Mouse (Mus musculus) olfactory bulb, adult 2 months (tissue): ENCODE data around the gene Fbxo10. TPM values are rescaled to one million over a fixed set of nuclear protein-coding genes. Genes with fewer than 3 reads are reported as not detected.

Experiments used
- H3K27ac ChIP-seq: fragments of 200-500 bp; 2 replicates; pipeline ENCODE4 v1.5.1; 2012; ENCODE audit warnings: low read depth, low read length; ENCODE audit not compliant: insufficient read depth
- H3K4me1 ChIP-seq: fragments of 200-500 bp; 2 replicates; pipeline ENCODE4 v1.6.1; 2012; ENCODE audit warnings: low read length; ENCODE audit not compliant: control insufficient read depth, insufficient read depth
- H3K4me3 ChIP-seq: fragments of 200-500 bp; 2 replicates; pipeline ENCODE4 v1.5.1; 2012; ENCODE audit warnings: mild to moderate bottlenecking, low read depth, low read length, moderate library complexity; ENCODE audit not compliant: insufficient read depth
- CTCF ChIP-seq: fragments of 200-500 bp; IDR thresholded peaks from 2 replicates; pipeline ENCODE4 v1.5.1; 2012; ENCODE audit warnings: low read depth, mild to moderate bottlenecking, low read length, moderate library complexity; ENCODE audit not compliant: insufficient read depth
- POLR2A ChIP-seq: fragments of 200-500 bp; IDR thresholded peaks from 2 replicates; pipeline ENCODE4 v1.6.1; 2012; ENCODE audit warnings: mild to moderate bottlenecking, low read depth, low read length, moderate library complexity; ENCODE audit not compliant: insufficient read depth
- WGBS: fragments of 180-500 bp; shearing (Covaris S2); methylation state at CpG from one replicate; pipeline ENCODE4 v1.1.7; 2018; 5-methylcytosine and 5-hydroxymethylcytosine counted together
- polyA plus RNA-seq: library from polyadenylated mRNA; stranded (reverse); fragments of >200 nt; gene quantifications from 2 replicates; pipeline ENCODE4 v1.2.4, GENCODE M21; 2012; ENCODE audit warnings: low replicate concordance; ENCODE audit not compliant: missing spikeins, insufficient read depth, insufficient read length

The Fbxo10 gene
- polyA plus RNA-seq: not detected in 2 replicates

DNA sequence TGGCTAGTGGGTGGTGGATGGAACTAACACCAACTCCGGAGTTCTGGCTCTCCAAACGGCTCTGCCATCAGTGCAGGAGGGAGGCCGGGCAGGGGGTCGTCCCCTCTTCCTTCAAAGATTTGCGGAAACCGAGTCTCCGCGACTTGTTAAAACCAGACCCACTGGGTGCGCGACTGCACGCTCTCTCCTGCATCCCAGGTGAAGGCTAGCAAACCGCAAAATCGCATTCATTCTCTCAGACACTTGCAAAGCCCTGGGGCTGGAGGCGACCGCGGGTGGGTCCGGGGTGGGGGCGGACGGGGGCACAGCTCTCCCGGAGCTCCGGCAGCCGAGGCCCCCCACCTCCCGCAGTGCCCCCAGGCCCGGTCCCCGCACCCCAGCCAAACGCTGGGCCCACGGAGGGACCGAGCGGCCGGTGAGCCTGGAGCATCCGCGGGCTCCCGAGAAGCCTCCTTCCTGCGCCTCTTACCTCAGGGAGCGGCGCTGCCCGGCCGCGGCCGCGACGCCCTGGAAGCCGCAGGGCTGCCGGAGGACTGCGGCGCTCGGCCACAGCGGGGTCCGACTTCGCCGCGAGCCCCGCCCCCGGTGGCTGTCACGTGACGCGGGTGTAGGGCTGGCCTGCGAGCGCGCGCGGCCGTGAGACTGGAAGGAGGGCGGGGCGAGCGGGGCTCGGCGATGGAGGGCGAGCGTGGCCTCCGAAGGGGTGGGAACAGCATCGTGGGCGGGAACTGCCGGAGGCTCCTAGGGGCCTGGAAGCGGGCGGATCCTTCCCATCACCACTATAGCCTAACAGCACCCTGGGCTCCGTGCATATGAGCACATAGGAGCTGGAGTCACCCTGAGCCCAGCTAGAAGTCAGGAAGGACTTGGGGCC lies at the start of gene Fbxo10:
Gene Fbxo10 (minus strand): TSS at position 584 of the 874 bp plus-strand sequence.
- TF ChIP-seq CTCF: no peak
- TF ChIP-seq POLR2A: peak; percentile 95
- under 1% methylated on average over 76 of the region's 77 CpGs for WGBS
- Histone ChIP-seq H3K27ac (no peak within 1 kb of the TSS), H3K4me1 (peaks cover 6% of the 10 kb centered on the region), H3K4me3 (peak within 1 kb of the TSS; percentile 85)

DNA sequence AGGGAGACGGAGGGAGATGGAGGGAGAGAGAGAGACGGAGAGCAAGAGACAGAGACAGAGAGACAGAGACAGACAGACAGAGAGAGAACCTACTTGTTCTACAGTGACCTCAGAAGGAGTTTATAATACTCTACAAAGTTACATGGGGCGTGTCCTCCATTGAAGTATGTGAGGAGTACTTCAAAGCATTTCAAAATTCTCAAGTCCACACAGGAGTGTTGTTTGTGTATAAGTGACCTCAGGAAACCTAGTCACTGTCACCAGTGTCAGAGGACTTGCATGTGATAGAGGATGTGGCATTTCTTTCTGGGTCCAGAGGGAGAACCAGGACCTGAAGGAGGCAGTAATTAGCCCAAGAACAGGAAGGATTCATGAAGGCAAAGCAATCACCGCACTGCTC lies 46.6 kb upstream of the Fbxo10 start:
- TF ChIP-seq CTCF (no peak), POLR2A (no peak)
- H3K4me1 ChIP-seq: no peaks in the 10 kb centered on the region
- H3K27ac ChIP-seq: no peak overlapping the region
- H3K4me3 ChIP-seq: no peak overlapping the region
- WGBS: 87% methylated on average over 4 of the region's 4 CpGs

DNA sequence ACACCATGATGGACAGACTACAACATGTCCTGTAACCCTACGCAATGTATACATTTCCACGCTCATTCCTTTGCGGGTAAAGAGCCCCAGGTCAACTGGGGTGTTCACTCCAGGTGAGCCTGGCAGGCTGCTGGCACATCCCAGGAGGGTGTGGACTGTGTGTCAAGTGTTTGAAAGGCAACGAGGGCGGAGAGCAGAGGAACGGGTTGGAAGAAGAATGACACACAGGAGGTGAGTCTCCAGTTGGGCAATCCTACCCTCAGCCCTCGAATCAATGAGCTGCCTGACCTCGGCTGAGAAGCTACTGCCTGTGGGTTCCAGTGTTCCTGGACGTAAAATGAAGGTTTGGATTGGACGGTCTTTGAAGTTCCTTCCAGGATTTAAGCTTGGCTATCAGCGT lies 36.9 kb upstream of the Fbxo10 start:
- Histone ChIP-seq H3K4me3 (no peak overlapping the region), H3K27ac (no peak overlapping the region), H3K4me1 (no peaks in the 10 kb centered on the region)
- TF ChIP-seq POLR2A (no peak), CTCF (no peak)
- 82% methylated on average over 11 of the region's 11 CpGs for WGBS

DNA sequence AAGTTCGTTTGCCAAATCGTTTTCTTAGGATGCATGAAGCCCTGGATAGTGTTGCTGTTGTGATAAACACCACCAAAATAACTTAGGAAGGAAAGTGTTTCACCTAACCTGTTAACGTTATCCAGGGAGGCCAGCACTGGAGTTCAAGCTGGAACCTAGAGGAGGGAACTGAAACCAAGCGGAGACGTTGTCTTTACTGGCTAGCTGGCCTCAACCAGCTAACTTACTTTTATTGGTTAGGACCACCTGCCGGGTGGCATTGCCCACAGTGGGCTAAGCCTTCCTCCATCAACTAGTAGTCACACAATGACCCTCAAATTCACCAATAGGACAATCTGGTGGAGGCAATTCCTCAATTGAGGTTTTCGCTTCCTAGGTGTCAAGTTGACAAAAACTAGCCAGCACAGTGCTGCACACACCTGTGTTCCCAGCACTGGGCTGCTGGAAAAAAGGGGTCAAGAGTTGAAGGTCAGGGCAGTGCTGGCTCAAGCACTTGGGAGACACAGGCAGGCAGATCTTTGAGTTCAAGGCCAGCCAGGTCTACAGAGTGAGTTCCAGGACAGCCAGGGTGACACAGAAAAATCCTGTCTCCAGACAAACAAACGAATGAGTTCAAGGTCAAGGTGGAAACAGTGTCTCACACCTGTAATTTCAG lies 24.2 kb upstream of the Fbxo10 start:
- H3K27ac ChIP-seq: no peak overlapping the region
- H3K4me3 ChIP-seq: no peak overlapping the region
- H3K4me1 ChIP-seq: 0 out of 2 replicates have a peak, but pooled peaks cover 5% of the 10 kb centered on the region
- TF ChIP-seq CTCF (no peak), POLR2A (no peak)
- WGBS: 61% methylated on average over 8 of the region's 8 CpGs

DNA sequence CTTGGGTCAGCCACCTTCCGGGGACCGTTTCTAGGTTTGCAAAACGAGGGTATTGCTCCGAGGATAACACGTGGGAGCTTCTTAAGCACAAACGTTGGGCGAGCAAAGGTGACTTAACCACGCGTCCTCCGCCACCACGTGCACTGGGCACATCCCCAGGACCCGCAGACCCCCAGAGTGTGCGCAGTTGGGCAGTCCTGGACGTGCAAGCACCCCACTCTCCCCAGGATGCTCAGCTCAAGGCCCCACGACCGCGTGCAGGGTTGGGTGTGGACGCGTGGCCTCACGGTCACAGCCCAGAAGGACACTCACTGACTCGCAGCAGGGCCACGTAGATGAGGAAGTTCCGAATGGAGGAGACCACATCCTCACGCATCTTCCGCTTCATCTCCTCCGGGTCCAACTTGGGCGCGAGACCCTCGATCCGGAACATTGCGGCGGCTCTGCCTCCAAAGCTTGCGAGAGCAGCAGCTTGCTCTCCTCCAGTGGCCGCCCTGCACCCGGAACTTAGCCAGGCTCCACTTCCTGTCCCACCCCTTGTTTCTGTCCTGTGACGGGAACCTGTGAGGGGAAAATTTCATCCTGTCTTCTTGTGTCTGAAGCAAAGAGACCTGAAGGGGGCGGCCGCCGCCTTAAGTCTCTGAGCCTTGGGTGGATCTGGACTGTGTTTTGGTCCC lies 23.3 kb upstream of the Fbxo10 start, which contains the start of gene Tomm5:
Gene Tomm5 (minus strand): TSS at position 514 of the 677 bp plus-strand sequence.
- Histone ChIP-seq H3K27ac (no peak within 1 kb of the TSS), H3K4me1 (0 out of 2 replicates have a peak, but pooled peaks cover 5% of the 10 kb centered on the region), H3K4me3 (peak within 1 kb of the TSS; percentile 86)
- WGBS: under 1% methylated on average over 39 of the region's 39 CpGs
- peak; percentile 63 for TF ChIP-seq POLR2A
- peak; percentile 70 for TF ChIP-seq CTCF

DNA sequence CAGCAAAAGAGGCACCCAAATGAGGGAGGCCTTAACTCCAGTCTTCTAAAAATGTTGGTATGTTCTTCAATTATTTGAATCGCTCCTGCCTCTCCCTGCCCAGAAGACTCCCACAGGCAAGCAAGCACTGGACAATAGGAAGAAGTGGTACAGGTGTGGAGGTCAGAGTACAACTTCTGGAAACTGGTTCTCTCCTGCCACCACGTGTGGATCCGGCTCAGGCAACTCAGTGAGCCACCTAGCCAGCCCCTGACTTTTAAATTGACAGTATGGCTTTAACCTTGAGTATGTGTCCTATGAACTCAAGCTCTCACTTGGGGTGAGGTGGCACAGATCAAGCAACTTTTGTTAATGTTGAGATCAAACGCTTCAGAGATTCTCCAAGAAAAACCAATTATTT lies 22.7 kb upstream of the Fbxo10 start:
- H3K27ac ChIP-seq: no peak overlapping the region
- no peak for TF ChIP-seq CTCF
- no peak for TF ChIP-seq POLR2A
- H3K4me3 ChIP-seq: peak overlapping the region; percentile 29; the same call in 1 of the 2 replicates
- 6% methylated on average over 4 of the region's 4 CpGs for WGBS
- H3K4me1 ChIP-seq: 0 out of 2 replicates have a peak, but pooled peaks cover 5% of the 10 kb centered on the region

DNA sequence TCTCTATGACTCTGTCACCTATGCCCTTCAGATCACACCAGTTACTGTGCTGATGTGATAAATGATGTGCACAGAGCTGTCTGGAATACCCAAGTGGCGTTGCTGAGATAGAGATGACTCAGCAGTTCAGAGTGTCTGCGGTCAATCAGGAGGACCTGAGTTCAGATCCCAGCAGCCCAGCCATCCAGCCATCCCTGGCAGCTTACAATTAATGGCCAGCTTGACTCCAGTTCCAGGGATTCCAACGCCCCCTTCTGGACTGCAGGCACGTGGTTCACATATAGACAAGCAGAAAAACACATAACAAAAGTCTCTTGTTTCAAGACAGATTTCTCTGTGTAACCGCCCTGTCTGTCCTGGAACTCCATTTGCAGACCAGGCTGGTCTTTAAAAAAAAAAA lies 22.0 kb upstream of the Fbxo10 start:
- Histone ChIP-seq H3K4me1 (0 out of 2 replicates have a peak, but pooled peaks cover 5% of the 10 kb centered on the region), H3K27ac (no peak overlapping the region), H3K4me3 (no peak overlapping the region)
- TF ChIP-seq CTCF (no peak), POLR2A (no peak)
- WGBS: 70% methylated on average over 5 of the region's 5 CpGs

DNA sequence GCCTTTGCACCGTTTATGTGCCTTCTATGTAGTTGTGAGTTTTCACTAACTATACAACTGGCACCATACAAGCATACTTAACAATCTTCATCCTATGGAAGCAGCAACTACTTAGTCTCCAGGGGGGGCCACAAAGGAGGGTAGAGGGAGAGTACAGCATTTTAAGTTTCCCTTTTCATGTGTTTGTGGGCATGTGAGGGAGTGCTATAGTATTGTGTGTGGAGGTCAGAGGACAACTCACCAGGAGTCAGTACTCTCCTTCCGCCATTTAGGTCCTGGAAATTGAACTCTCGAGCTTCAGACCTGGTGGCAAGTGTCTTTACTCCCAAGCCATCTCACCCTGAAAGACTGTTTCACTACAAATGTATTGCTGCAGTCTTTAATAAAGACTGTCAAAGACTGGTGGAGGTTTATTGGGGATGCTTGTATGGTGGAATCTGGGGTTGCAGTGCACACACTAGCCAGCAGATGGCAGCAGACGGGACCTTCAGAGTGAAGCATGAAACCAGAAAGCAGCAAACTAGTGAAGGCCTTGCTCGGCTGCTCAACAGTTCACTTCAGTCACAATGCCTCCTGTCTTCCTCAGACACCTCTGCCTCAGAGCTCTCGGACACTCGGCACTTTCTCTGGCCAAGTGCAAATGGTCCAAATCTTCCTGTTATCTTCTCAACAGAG lies 12.9 kb upstream of the Fbxo10 start:
- H3K4me3 ChIP-seq: no peak overlapping the region
- no peaks in the 10 kb centered on the region for H3K4me1 ChIP-seq
- WGBS: 26% methylated on average over 7 of the region's 7 CpGs
- H3K27ac ChIP-seq: no peak overlapping the region
- TF ChIP-seq CTCF (peak; percentile 60), POLR2A (no peak)
